Mouse (Mus musculus): Measurements from ENCODE around the gene Ptprg. TPM values are rescaled to one million over a fixed set of nuclear protein-coding genes. Genes with fewer than 3 reads are reported as not detected.

The Ptprg gene
- polyA plus RNA-seq, 1 experiment: 22.0 TPM

GRCm38 (mm10) chr14:11709798-11710197, 156.5 kb downstream of the Ptprg start:
- WGBS: 10% methylated on average over 8 of the region's 8 CpGs
- peak; percentile 63 to 70 for DNase-seq
- TF ChIP-seq POLR2A (IDR thresholded peaks at IDR 0.05; ENCODE audit: borderline replicate concordance, insufficient read depth, low read length) (no peak), CTCF (IDR thresholded peaks at IDR 0.05; ENCODE audit: borderline replicate concordance, insufficient read depth, low read depth, low read length) (no peak)
- 0 out of 2 replicates have a peak, but pooled peaks cover 1% of the 10 kb centered on the region for H3K4me1 ChIP-seq (ENCODE audit: control insufficient read depth, insufficient read depth, low read length)
- H3K27me3 ChIP-seq (ENCODE audit: control insufficient read depth, insufficient read depth, low read length): no peaks in the 10 kb centered on the region
- H3K4me3 ChIP-seq (replicated peaks; ENCODE audit: insufficient read depth, low read depth, low read length): no peak overlapping the region
- H3K27ac ChIP-seq (ENCODE audit: insufficient read depth, low read length): no peak overlapping the region

GRCm38 (mm10) chr14:11710410-11711122, 157.2 kb downstream of the Ptprg start:
- Histone ChIP-seq H3K4me1 (ENCODE audit: control insufficient read depth, insufficient read depth, low read length) (no peaks in the 10 kb centered on the region), H3K4me3 (replicated peaks; ENCODE audit: insufficient read depth, low read depth, low read length) (no peak overlapping the region), H3K27me3 (ENCODE audit: control insufficient read depth, insufficient read depth, low read length) (no peaks in the 10 kb centered on the region), H3K27ac (ENCODE audit: insufficient read depth, low read length) (no peak overlapping the region)
- 94% methylated on average over 9 of the region's 9 CpGs for WGBS
- no peak for DNase-seq
- TF ChIP-seq CTCF (IDR thresholded peaks at IDR 0.05; ENCODE audit: borderline replicate concordance, insufficient read depth, low read depth, low read length): no peak

- Histone ChIP-seq H3K27ac (ENCODE audit: insufficient read depth, low read length) (no peak overlapping the region), H3K4me3 (replicated peaks; ENCODE audit: insufficient read depth, low read depth, low read length) (no peak overlapping the region), H3K27me3 (ENCODE audit: control insufficient read depth, insufficient read depth, low read length) (no peaks in the 10 kb centered on the region), H3K4me1 (ENCODE audit: control insufficient read depth, insufficient read depth, low read length) (no peaks in the 10 kb centered on the region)
- TF ChIP-seq POLR2A (IDR thresholded peaks at IDR 0.05; ENCODE audit: borderline replicate concordance, insufficient read depth, low read length): no peak
- TF ChIP-seq CTCF (IDR thresholded peaks at IDR 0.05; ENCODE audit: borderline replicate concordance, insufficient read depth, low read depth, low read length): no peak
- no peak for DNase-seq
- 92% methylated on average over 6 of the region's 6 CpGs for WGBS
Measured at GRCm38 (mm10) chr14:11712146-11712545, 158.8 kb downstream of the Ptprg start.

GRCm38 (mm10) chr14:11716230-11716629, 162.9 kb downstream of the Ptprg start:
- DNase-seq: no peak
- H3K4me3 ChIP-seq (replicated peaks; ENCODE audit: insufficient read depth, low read depth, low read length): no peak overlapping the region

GRCm38 (mm10) chr14:11718201-11718600, 164.9 kb downstream of the Ptprg start:
- no peak for DNase-seq
- Histone ChIP-seq H3K27me3 (ENCODE audit: control insufficient read depth, insufficient read depth, low read length) (no peaks in the 10 kb centered on the region), H3K4me3 (replicated peaks; ENCODE audit: insufficient read depth, low read depth, low read length) (no peak overlapping the region), H3K4me1 (ENCODE audit: control insufficient read depth, insufficient read depth, low read length) (no peaks in the 10 kb centered on the region; the same call in 1 of the 2 replicates), H3K27ac (ENCODE audit: insufficient read depth, low read length) (no peak overlapping the region)
- TF ChIP-seq POLR2A (IDR thresholded peaks at IDR 0.05; ENCODE audit: borderline replicate concordance, insufficient read depth, low read length): no peak
- TF ChIP-seq CTCF (IDR thresholded peaks at IDR 0.05; ENCODE audit: borderline replicate concordance, insufficient read depth, low read depth, low read length): no peak
- WGBS: 83% methylated on average over 4 of the region's 4 CpGs

More at GRCm38 (mm10) chr14:11716230-11716629, 162.9 kb downstream of the Ptprg start:
- Histone ChIP-seq H3K27ac (ENCODE audit: insufficient read depth, low read length) (no peak overlapping the region), H3K4me1 (ENCODE audit: control insufficient read depth, insufficient read depth, low read length) (no peaks in the 10 kb centered on the region; the same call in 1 of the 2 replicates), H3K27me3 (ENCODE audit: control insufficient read depth, insufficient read depth, low read length) (no peaks in the 10 kb centered on the region)
- WGBS: 67% methylated on average over 3 of the region's 3 CpGs
- no peak for TF ChIP-seq POLR2A (IDR thresholded peaks at IDR 0.05; ENCODE audit: borderline replicate concordance, insufficient read depth, low read length)
- TF ChIP-seq CTCF (IDR thresholded peaks at IDR 0.05; ENCODE audit: borderline replicate concordance, insufficient read depth, low read depth, low read length): no peak

- H3K4me3 ChIP-seq (replicated peaks; ENCODE audit: insufficient read depth, low read depth, low read length): no peak overlapping the region
- TF ChIP-seq POLR2A (IDR thresholded peaks at IDR 0.05; ENCODE audit: borderline replicate concordance, insufficient read depth, low read length): no peak
- no peak for TF ChIP-seq CTCF (IDR thresholded peaks at IDR 0.05; ENCODE audit: borderline replicate concordance, insufficient read depth, low read depth, low read length)
Measured at GRCm38 (mm10) chr14:11719259-11719658, 165.9 kb downstream of the Ptprg start.

GRCm38 (mm10) chr14:11722101-11722500, 168.8 kb downstream of the Ptprg start:
- Histone ChIP-seq H3K27ac (ENCODE audit: insufficient read depth, low read length) (no peak overlapping the region), H3K4me1 (ENCODE audit: control insufficient read depth, insufficient read depth, low read length) (no peaks in the 10 kb centered on the region; the same call in 1 of the 2 replicates), H3K27me3 (ENCODE audit: control insufficient read depth, insufficient read depth, low read length) (no peaks in the 10 kb centered on the region), H3K4me3 (replicated peaks; ENCODE audit: insufficient read depth, low read depth, low read length) (no peak overlapping the region)
- TF ChIP-seq CTCF (IDR thresholded peaks at IDR 0.05; ENCODE audit: borderline replicate concordance, insufficient read depth, low read depth, low read length) (no peak), POLR2A (IDR thresholded peaks at IDR 0.05; ENCODE audit: borderline replicate concordance, insufficient read depth, low read length) (no peak)
- WGBS: 76% methylated on average over 5 of the region's 5 CpGs
- DNase-seq: no peak

More at GRCm38 (mm10) chr14:11719259-11719658, 165.9 kb downstream of the Ptprg start:
- Histone ChIP-seq H3K27me3 (ENCODE audit: control insufficient read depth, insufficient read depth, low read length) (no peaks in the 10 kb centered on the region), H3K27ac (ENCODE audit: insufficient read depth, low read length) (no peak overlapping the region), H3K4me1 (ENCODE audit: control insufficient read depth, insufficient read depth, low read length) (no peaks in the 10 kb centered on the region; the same call in 1 of the 2 replicates)
- DNase-seq: no peak
- 32% methylated on average over 7 of the region's 7 CpGs for WGBS

GRCm38 (mm10) chr14:11723876-11724275, 170.5 kb downstream of the Ptprg start:
- 90% methylated on average over 7 of the region's 7 CpGs for WGBS
- Histone ChIP-seq H3K27ac (ENCODE audit: insufficient read depth, low read length) (no peak overlapping the region), H3K4me3 (replicated peaks; ENCODE audit: insufficient read depth, low read depth, low read length) (no peak overlapping the region), H3K4me1 (ENCODE audit: control insufficient read depth, insufficient read depth, low read length) (no peaks in the 10 kb centered on the region; the same call in 1 of the 2 replicates), H3K27me3 (ENCODE audit: control insufficient read depth, insufficient read depth, low read length) (no peaks in the 10 kb centered on the region)
- TF ChIP-seq CTCF (IDR thresholded peaks at IDR 0.05; ENCODE audit: borderline replicate concordance, insufficient read depth, low read depth, low read length) (no peak), POLR2A (IDR thresholded peaks at IDR 0.05; ENCODE audit: borderline replicate concordance, insufficient read depth, low read length) (no peak)
- no peak for DNase-seq

Data from cerebellum, adult 2 months (tissue).